Mouse (Mus musculus): Measurements from ENCODE around the gene Ttll5. TPM values are rescaled to one million over a fixed set of nuclear protein-coding genes. Genes with fewer than 3 reads are reported as not detected.
A peak's percentile ranks its signal among the peaks of the same experiment; 100 is the strongest.

Ttll5 gene
- polyA plus RNA-seq (2016; fragmentation: Nextera tagmentation; extraction: Ambion mirVana): 15.8 and 17.2 TPM in 2 replicates

- H3K27ac ChIP-seq (replicated peaks): peak within 1 kb of the TSS; percentile 96
- H3K27me3 ChIP-seq (ENCODE audit: low read depth, poor library complexity, severe bottlenecking): no peaks in the 10 kb centered on the region
- peak within 1 kb of the TSS; percentile 92 for H3K4me3 ChIP-seq
- peak; percentile 96 for DNase-seq (ENCODE audit: low spot score)
- H3K9me3 ChIP-seq (replicated peaks): no peaks in the 10 kb centered on the region
- peaks cover 53% of the 10 kb centered on the region for H3K36me3 ChIP-seq
- WGBS: under 1% methylated on average over 67 of the region's 67 CpGs
- peaks cover 28% of the 10 kb centered on the region for H3K4me1 ChIP-seq
Measured at GRCm38 (mm10) chr12:85824438-85825264, at the start of gene Ttll5, which contains the start of gene Erg28. TSS of gene Ttll5 (plus strand) at chr12:85824659. TSS of gene Erg28 (minus strand) at chr12:85824550.

DNA sequence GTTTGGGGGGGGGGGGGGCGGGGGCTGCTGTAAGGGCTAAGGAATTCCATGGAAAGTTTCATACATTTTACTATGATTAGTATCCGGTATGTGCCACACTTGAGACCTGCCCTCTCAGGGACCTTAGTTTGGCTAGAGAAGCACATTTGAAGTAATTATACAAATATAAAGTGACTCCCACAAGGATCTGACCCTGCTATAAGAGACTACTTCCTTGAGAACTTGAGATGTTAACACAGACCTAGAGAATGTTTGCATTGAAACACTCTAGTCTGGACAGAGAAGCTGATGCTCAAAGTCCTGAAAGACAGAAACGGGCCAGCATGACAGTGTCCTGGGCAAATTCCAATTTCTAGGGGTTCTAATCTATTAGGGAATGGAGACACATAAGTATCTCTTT is 45.5 kb upstream of the Ttll5 start:
- DNase-seq (ENCODE audit: low spot score): no peak
- Histone ChIP-seq H3K27ac (replicated peaks) (no peak overlapping the region), H3K4me3 (no peak overlapping the region), H3K36me3 (no peaks in the 10 kb centered on the region), H3K9me3 (replicated peaks) (no peaks in the 10 kb centered on the region; the same call in 1 of the 2 replicates), H3K27me3 (ENCODE audit: low read depth, poor library complexity, severe bottlenecking) (no peaks in the 10 kb centered on the region), H3K4me1 (peaks cover 11% of the 10 kb centered on the region)
- whole genome bisulfite sequencing: 84% methylated on average over 3 of the region's 3 CpGs

- no peak overlapping the region for H3K4me3 ChIP-seq
- WGBS: 95% methylated on average over 5 of the region's 5 CpGs
- no peak for DNase-seq (ENCODE audit: low spot score)
Measured at GRCm38 (mm10) chr12:85779707-85780106, 44.8 kb upstream of the Ttll5 start.

GRCm38 (mm10) chr12:85781606-85782005 is 42.9 kb upstream of the Ttll5 start:
- Histone ChIP-seq H3K27ac (replicated peaks) (no peak overlapping the region), H3K36me3 (no peaks in the 10 kb centered on the region), H3K9me3 (replicated peaks) (no peaks in the 10 kb centered on the region), H3K4me1 (peaks cover 15% of the 10 kb centered on the region), H3K27me3 (ENCODE audit: low read depth, poor library complexity, severe bottlenecking) (no peaks in the 10 kb centered on the region), H3K4me3 (no peak overlapping the region)
- no peak for DNase-seq (ENCODE audit: low spot score)
- 85% methylated on average over 3 of the region's 3 CpGs for WGBS

More at GRCm38 (mm10) chr12:85779707-85780106, 44.8 kb upstream of the Ttll5 start:
- H3K36me3 ChIP-seq: no peaks in the 10 kb centered on the region
- H3K9me3 ChIP-seq (replicated peaks): no peaks in the 10 kb centered on the region
- H3K27ac ChIP-seq (replicated peaks): no peak overlapping the region
- H3K27me3 ChIP-seq (ENCODE audit: low read depth, poor library complexity, severe bottlenecking): no peaks in the 10 kb centered on the region
- peaks cover 11% of the 10 kb centered on the region for H3K4me1 ChIP-seq

DNA sequence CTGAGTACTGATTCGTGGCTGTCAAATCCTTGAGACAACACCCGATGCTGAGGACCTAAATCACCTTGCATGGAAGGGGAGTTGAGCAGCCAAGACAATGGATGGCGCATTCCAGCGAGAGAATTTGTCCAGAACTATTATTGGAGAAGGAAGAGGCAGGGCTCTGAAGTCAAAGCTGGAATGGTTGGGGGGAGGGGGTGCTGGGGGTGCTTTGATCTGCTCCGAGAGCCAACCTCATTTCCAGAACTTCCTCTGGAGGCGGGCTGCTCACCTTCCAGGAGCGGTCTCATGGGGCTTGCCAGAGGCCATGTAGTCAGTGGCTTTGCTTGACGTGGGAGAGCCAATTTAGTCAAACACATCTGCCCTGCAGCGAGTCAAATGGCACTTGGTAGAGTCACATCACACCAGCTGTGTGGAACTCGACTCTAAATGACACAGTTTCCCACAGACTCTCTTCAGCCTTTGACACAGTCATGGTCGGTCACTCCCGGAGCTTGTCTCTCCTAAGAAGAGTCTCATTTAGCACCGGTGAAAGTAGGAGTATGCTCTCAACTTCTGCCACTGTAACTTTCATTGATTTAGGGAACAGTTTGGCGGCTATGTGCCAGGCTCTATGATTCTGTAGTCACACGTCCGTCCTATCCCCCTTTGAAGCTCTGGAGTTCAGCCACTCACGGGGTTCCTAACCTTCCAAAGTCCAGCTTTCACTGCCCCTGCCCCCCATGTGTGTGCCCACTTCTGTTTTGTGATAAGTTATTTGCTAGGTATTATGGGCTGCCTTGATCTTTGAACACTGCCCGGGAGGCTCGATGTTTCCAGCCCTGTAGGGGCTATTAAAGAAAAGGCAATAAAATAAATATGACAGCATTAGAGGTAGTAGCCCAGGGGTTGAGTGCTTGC is 39.3 kb upstream of the Ttll5 start:
- Histone ChIP-seq H3K27me3 (ENCODE audit: low read depth, poor library complexity, severe bottlenecking) (no peaks in the 10 kb centered on the region), H3K36me3 (no peaks in the 10 kb centered on the region), H3K9me3 (replicated peaks) (no peaks in the 10 kb centered on the region), H3K4me3 (no peak overlapping the region), H3K27ac (replicated peaks) (no peak overlapping the region), H3K4me1 (0 out of 2 replicates have a peak, but pooled peaks cover 4% of the 10 kb centered on the region)
- no peak for DNase-seq (ENCODE audit: low spot score)
- WGBS: 82% methylated on average over 19 of the region's 19 CpGs

- no peaks in the 10 kb centered on the region for H3K9me3 ChIP-seq (replicated peaks)
- no peak for DNase-seq (ENCODE audit: low spot score)
- H3K27ac ChIP-seq (replicated peaks): no peak overlapping the region
- no peaks in the 10 kb centered on the region for H3K36me3 ChIP-seq
- H3K27me3 ChIP-seq (ENCODE audit: low read depth, poor library complexity, severe bottlenecking): no peaks in the 10 kb centered on the region
- H3K4me3 ChIP-seq: no peak overlapping the region
- H3K4me1 ChIP-seq: no peaks in the 10 kb centered on the region
- WGBS: 82% methylated on average over 4 of the region's 4 CpGs
Measured at GRCm38 (mm10) chr12:85792158-85792557, 32.3 kb upstream of the Ttll5 start.

DNA sequence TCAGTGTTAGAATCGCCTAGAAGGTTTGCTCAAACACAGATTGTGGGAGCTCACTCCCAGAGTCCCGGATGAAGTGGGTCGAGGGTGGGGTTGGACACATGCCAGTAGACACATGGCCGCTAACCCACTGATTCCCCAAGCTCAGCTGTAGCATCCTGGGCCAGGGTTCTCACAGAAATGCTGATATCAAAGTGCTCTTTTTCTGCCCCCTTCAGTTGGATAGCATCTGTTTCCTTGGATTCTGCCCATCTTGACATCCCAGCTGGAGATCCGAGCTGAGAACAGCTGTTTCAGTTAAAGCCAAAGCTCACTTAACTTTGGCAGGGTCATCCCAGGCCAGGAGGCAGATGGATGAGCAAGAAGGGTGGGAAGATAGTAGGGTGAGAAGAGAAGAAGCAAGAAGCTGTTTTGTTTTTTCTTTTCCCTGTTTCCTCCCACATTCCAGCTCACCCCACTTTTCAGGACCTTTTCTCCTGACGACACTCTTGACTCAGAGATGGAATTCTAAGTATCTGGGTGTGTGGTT is 31.6 kb upstream of the Ttll5 start:
- no peak overlapping the region for H3K4me3 ChIP-seq
- H3K27me3 ChIP-seq (ENCODE audit: low read depth, poor library complexity, severe bottlenecking): no peaks in the 10 kb centered on the region
- no peaks in the 10 kb centered on the region for H3K4me1 ChIP-seq
- H3K36me3 ChIP-seq: no peaks in the 10 kb centered on the region
- DNase-seq (ENCODE audit: low spot score): no peak
- no peaks in the 10 kb centered on the region for H3K9me3 ChIP-seq (replicated peaks)
- 84% methylated on average over 6 of the region's 6 CpGs for WGBS
- H3K27ac ChIP-seq (replicated peaks): no peak overlapping the region

- H3K9me3 ChIP-seq (replicated peaks): no peaks in the 10 kb centered on the region
Measured at GRCm38 (mm10) chr12:85794094-85794493, 30.4 kb upstream of the Ttll5 start.

GRCm38 (mm10) chr12:85795551-85795950 is 28.9 kb upstream of the Ttll5 start:
- Histone ChIP-seq H3K27ac (replicated peaks) (no peak overlapping the region), H3K9me3 (replicated peaks) (no peaks in the 10 kb centered on the region), H3K27me3 (ENCODE audit: low read depth, poor library complexity, severe bottlenecking) (no peaks in the 10 kb centered on the region), H3K36me3 (no peaks in the 10 kb centered on the region), H3K4me1 (0 out of 2 replicates have a peak, but pooled peaks cover 3% of the 10 kb centered on the region), H3K4me3 (no peak overlapping the region)
- DNase-seq (ENCODE audit: low spot score): no peak
- 79% methylated on average over 1 of the region's 1 CpGs for WGBS

More at GRCm38 (mm10) chr12:85794094-85794493, 30.4 kb upstream of the Ttll5 start:
- Histone ChIP-seq H3K4me1 (no peaks in the 10 kb centered on the region), H3K27me3 (ENCODE audit: low read depth, poor library complexity, severe bottlenecking) (no peaks in the 10 kb centered on the region), H3K4me3 (no peak overlapping the region), H3K36me3 (no peaks in the 10 kb centered on the region), H3K27ac (replicated peaks) (no peak overlapping the region)
- DNase-seq (ENCODE audit: low spot score): no peak
- 85% methylated on average over 2 of the region's 2 CpGs for WGBS

DNA sequence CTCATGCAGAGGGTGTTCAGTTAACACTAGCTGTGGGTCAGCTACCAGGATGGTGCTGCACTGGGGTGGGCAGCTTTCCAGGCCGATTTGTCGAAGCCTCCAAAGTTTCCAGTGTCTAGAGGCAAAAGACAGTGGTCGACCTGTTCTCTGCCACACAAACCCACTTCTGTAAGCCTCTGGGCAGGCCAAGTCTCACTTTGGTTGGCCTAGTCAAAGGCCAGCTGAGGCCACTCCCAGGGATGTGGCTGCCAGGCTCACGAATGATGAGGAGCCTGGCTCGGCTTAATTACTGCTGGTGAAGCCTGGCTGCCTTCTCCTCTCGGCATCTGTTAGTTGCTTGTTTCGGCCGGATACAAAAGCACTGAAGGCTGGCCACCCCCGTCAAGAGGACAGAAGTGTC is 24.4 kb upstream of the Ttll5 start:
- Histone ChIP-seq H3K36me3 (no peaks in the 10 kb centered on the region), H3K27ac (replicated peaks) (no peak overlapping the region; the same call in 1 of the 2 replicates), H3K4me1 (0 out of 2 replicates have a peak, but pooled peaks cover 3% of the 10 kb centered on the region), H3K4me3 (no peak overlapping the region), H3K27me3 (ENCODE audit: low read depth, poor library complexity, severe bottlenecking) (no peaks in the 10 kb centered on the region), H3K9me3 (replicated peaks) (no peaks in the 10 kb centered on the region)
- 65% methylated on average over 9 of the region's 9 CpGs for WGBS
- no peak for DNase-seq (ENCODE audit: low spot score)

DNA sequence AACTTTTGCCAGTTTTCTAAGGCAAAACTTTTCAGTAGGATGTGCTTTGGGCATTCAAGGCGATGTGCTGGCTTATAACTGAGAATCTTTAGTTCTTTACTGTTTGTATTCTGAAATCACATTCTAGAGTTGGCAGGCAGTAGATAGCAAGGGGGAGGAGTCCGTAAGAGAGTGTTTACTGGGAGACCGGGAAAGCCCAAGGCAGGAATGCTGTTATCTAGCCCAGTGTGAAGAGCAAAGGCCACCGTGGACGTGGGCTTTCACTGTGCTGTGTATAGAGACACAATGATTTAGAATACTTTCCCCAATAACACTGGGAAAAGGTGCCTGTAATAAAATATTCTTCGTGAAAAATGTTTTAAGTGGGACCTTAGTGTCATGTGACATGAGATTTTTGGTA is 14.7 kb upstream of the Ttll5 start:
- peaks cover 43% of the 10 kb centered on the region for H3K36me3 ChIP-seq
- H3K4me3 ChIP-seq: no peak overlapping the region
- no peaks in the 10 kb centered on the region for H3K9me3 ChIP-seq (replicated peaks)
- DNase-seq (ENCODE audit: low spot score): no peak
- no peaks in the 10 kb centered on the region for H3K27me3 ChIP-seq (ENCODE audit: low read depth, poor library complexity, severe bottlenecking)
- no peaks in the 10 kb centered on the region for H3K4me1 ChIP-seq
- H3K27ac ChIP-seq (replicated peaks): no peak overlapping the region
- WGBS: 78% methylated on average over 6 of the region's 6 CpGs

DNA sequence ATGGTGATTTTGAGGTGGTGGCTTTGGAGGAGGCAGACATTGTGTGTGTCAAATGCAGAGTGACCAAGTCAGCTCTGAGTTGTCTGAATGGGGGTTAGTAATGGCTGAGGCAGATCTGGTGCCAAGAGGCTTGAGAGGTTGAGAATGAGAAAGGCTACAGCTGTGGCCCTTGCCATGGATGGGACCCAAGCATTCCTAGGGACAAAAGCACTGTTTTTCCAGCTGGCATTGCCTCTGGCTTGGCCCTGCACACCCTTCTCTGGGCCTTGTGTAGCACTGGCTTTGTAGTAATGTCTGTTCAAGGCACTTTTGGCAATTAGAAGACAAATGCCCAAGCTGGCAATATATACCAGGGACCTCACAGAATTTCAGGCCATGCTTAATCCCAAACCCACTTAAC is 13.5 kb upstream of the Ttll5 start:
- no peak overlapping the region for H3K4me3 ChIP-seq
- no peaks in the 10 kb centered on the region for H3K9me3 ChIP-seq (replicated peaks)
- DNase-seq (ENCODE audit: low spot score): no peak
- H3K4me1 ChIP-seq: no peaks in the 10 kb centered on the region
- H3K27me3 ChIP-seq (ENCODE audit: low read depth, poor library complexity, severe bottlenecking): no peaks in the 10 kb centered on the region
- H3K27ac ChIP-seq (replicated peaks): no peak overlapping the region
- peaks cover 54% of the 10 kb centered on the region for H3K36me3 ChIP-seq
